Mouse (Mus musculus) ES-E14 (cell line): ENCODE data around the gene Mpig6b.

Experiments used
- CHD2 ChIP-seq: IDR thresholded peaks from 2 replicates; pipeline ENCODE4 v1.6.1; 2014; ENCODE audit warnings: mild to moderate bottlenecking, low read depth, low read length, inconsistent platforms
- MAFK ChIP-seq: IDR thresholded peaks from 2 replicates; pipeline ENCODE4 v1.6.1; 2014; ENCODE audit warnings: mild to moderate bottlenecking, low read depth, low read length, inconsistent platforms; ENCODE audit not compliant: insufficient read depth
- ZC3H11A ChIP-seq: IDR thresholded peaks from 2 replicates; pipeline ENCODE4 v1.6.1; 2012; ENCODE audit warnings: low read depth, mild to moderate bottlenecking, inconsistent platforms, low read length, borderline replicate concordance

- TF ChIP-seq CHD2: no peak
- no peak for TF ChIP-seq MAFK
- no peak for TF ChIP-seq ZC3H11A
These were observed 23.1 kb upstream of the Mpig6b start, which contains the start of gene Abhd16a for GRCm38 (mm10) chr17:35088825-35089644.
